Mouse (Mus musculus) forebrain, embryonic 16.5 days (tissue): Measurements from ENCODE around the gene Pak4. TPM values are rescaled to one million over a fixed set of nuclear protein-coding genes. Genes with fewer than 3 reads are reported as not detected.
"Not testable (repeated sequence)": the region's sequence is repeated elsewhere in the genome, so short reads cannot be mapped to it uniquely, and the experiment has no call there.

Source experiments
- ATAC-seq: fragments of 200-750 bp; cut with Nextera tagmentation; 2 replicates; pipeline ENCODE4 v1.8.0; 2017; ENCODE audit warnings: mild to moderate bottlenecking, moderate library complexity
- H3K27ac ChIP-seq: fragments of 300-500 bp; sonication (generic); 2 replicates; pipeline ENCODE4 v1.5.1; 2014; ENCODE audit warnings: low read length, control low read depth
- H3K27me3 ChIP-seq: fragments of 300-500 bp; sonication (generic); replicated peaks from 2 replicates; pipeline ENCODE4 v1.6.1; 2014; ENCODE audit warnings: low read length; ENCODE audit not compliant: control insufficient read depth, insufficient read depth
- H3K36me3 ChIP-seq: fragments of 300-500 bp; sonication (generic); 2 replicates; pipeline ENCODE4 v1.6.1; 2014; ENCODE audit not compliant: control insufficient read depth, insufficient read depth
- H3K4me1 ChIP-seq: fragments of 300-500 bp; sonication (generic); replicated peaks from 2 replicates; pipeline ENCODE4 v1.6.1; 2014; ENCODE audit warnings: low read length; ENCODE audit not compliant: control insufficient read depth, insufficient read depth
- H3K4me2 ChIP-seq: fragments of 300-500 bp; sonication (generic); 2 replicates; pipeline ENCODE4 v1.6.1; 2014; ENCODE audit warnings: mild to moderate bottlenecking, low read length, control low read depth
- H3K4me3 ChIP-seq: fragments of 300-500 bp; sonication (generic); replicated peaks from 2 replicates; pipeline ENCODE4 v1.5.1; 2014; ENCODE audit warnings: mild to moderate bottlenecking, low read length, control low read depth
- H3K9ac ChIP-seq: fragments of 300-500 bp; sonication (generic); replicated peaks from 2 replicates; pipeline ENCODE4 v1.6.1; 2014; ENCODE audit warnings: low read depth, low read length, control low read depth
- H3K9me3 ChIP-seq: fragments of 300-500 bp; sonication (generic); 2 replicates; pipeline ENCODE4 v1.6.1; 2016; ENCODE audit warnings: low read length; ENCODE audit not compliant: control insufficient read depth
- WGBS: fragments of 180-500 bp; shearing (Covaris S2); extraction: QIAGEN DNeasy Blood & Tissue Kit; methylation state at CpG from one replicate; pipeline ENCODE4 v1.1.7; 2014; 5-methylcytosine and 5-hydroxymethylcytosine counted together
- microRNA-seq: library from miRNA; unstranded; fragments of <30 nt; microRNA quantifications from one replicate; pipeline ENCODE4, GENCODE M21; 2017
- polyA plus RNA-seq: library from polyadenylated mRNA; unstranded; fragments of >200 nt; fragmentation: Nextera tagmentation; extraction: Ambion mirVana; gene quantifications from 2 replicates; pipeline ENCODE4 v1.2.1, GENCODE M21; 2015

Pak4 gene
- polyA plus RNA-seq, 1 experiment from 2014 or later = 26.7 TPM

- not testable (repeated sequence) for H3K27me3 ChIP-seq, H3K36me3 ChIP-seq, H3K9me3 ChIP-seq, H3K4me3 ChIP-seq, ATAC-seq, H3K27ac ChIP-seq, H3K9ac ChIP-seq, H3K4me1 ChIP-seq, H3K4me2 ChIP-seq
- WGBS = 40% methylated on average over 1 of the region's 2 CpGs
Measured at GRCm38 (mm10) chr7:28509121-28509520, 88.9 kb downstream of the Pak4 start.

Small RNA genes within 50 kb of the gene (microRNA-seq; reads per million reads assigned to microRNA genes)
- gene Mir7049 = not detected

Other genes with a start within 250 kb of the Pak4 start
- 464 and 494 TPM in 2 replicates for gene Rps16, start 247.5 kb downstream of the Pak4 start, polyA plus RNA-seq
- gene Plekhg2, start 225.6 kb downstream of the Pak4 start, polyA plus RNA-seq = 40.7 and 50.8 TPM in 2 replicates
- gene Zfp36, start 217.9 kb downstream of the Pak4 start, polyA plus RNA-seq = 6.5 and 6.7 TPM in 2 replicates
- gene Med29, start 205.5 kb downstream of the Pak4 start, polyA plus RNA-seq = 39.9 and 40.2 TPM in 2 replicates
- 107 and 111 TPM in 2 replicates for gene Paf1, start 205.2 kb downstream of the Pak4 start, polyA plus RNA-seq
- 1.7 and 2.2 TPM in 2 replicates for gene Gmfg, start 160.7 kb downstream of the Pak4 start, polyA plus RNA-seq
- gene Lrfn1, start 146.2 kb downstream of the Pak4 start, polyA plus RNA-seq = 9.1 and 10.6 TPM in 2 replicates
- gene Ifnl2, start 87.7 kb downstream of the Pak4 start, polyA plus RNA-seq = not detected in 2 replicates
- gene Ifnl3, start 75.3 kb downstream of the Pak4 start, polyA plus RNA-seq = not detected in 2 replicates
- not detected in 2 replicates for gene Sycn, start 57.3 kb downstream of the Pak4 start, polyA plus RNA-seq
- not detected in 2 replicates for gene Nccrp1, start 50.9 kb downstream of the Pak4 start, polyA plus RNA-seq
- gene Samd4b, start within 50 bp of the Pak4 start, polyA plus RNA-seq = 25.3 and 26.3 TPM in 2 replicates
- gene Acp7, start 33.1 kb upstream of the Pak4 start, polyA plus RNA-seq = not detected in 2 replicates
- gene Fbxo27, start 94.7 kb upstream of the Pak4 start, polyA plus RNA-seq = 6.3 and 11.1 TPM in 2 replicates
- gene Fbxo17, start 118.6 kb upstream of the Pak4 start, polyA plus RNA-seq = 3.3 and 4.2 TPM in 2 replicates
- 105 and 111 TPM in 2 replicates for gene Mrps12, start 143.6 kb upstream of the Pak4 start, polyA plus RNA-seq
- gene Sars2, start 143.8 kb upstream of the Pak4 start, polyA plus RNA-seq = 16.9 and 17.2 TPM in 2 replicates
- gene Ccer2, start 158.0 kb upstream of the Pak4 start, polyA plus RNA-seq = not detected in 2 replicates
- 107 and 122 TPM in 2 replicates for gene Sirt2, start 168.6 kb upstream of the Pak4 start, polyA plus RNA-seq
- gene Nfkbib, start 169.3 kb upstream of the Pak4 start, polyA plus RNA-seq = 58.8 and 62.1 TPM in 2 replicates
- gene Rinl, start 190.8 kb upstream of the Pak4 start, polyA plus RNA-seq = 1.2 and 1.3 TPM in 2 replicates
- gene Hnrnpl, start 210.4 kb upstream of the Pak4 start, polyA plus RNA-seq = 185 and 203 TPM in 2 replicates
- gene Ech1, start 227.0 kb upstream of the Pak4 start, polyA plus RNA-seq = 87.1 and 97.7 TPM in 2 replicates
- 5.2 and 5.7 TPM in 2 replicates for gene Lgals4, start 235.7 kb upstream of the Pak4 start, polyA plus RNA-seq